Mouse (Mus musculus) hindbrain, embryonic 12.5 days (tissue): ENCODE results near the gene Ccl17. TPM values are rescaled to one million over a fixed set of nuclear protein-coding genes. Genes with fewer than 3 reads are reported as not detected.
"Not testable (repeated sequence)": the region's sequence is repeated elsewhere in the genome, so short reads cannot be mapped to it uniquely, and the experiment has no call there.

Experiments
- ATAC-seq: fragments of 200-750 bp; cut with Nextera tagmentation; 2 replicates; pipeline ENCODE4 v1.8.0; 2017; ENCODE audit warnings: moderate TSS enrichment; ENCODE audit not compliant: low FRiP score
- H3K27ac ChIP-seq: fragments of 300-500 bp; sonication (generic); 2 replicates; pipeline ENCODE4 v1.5.1; 2016; ENCODE audit warnings: mild to moderate bottlenecking
- H3K27me3 ChIP-seq: fragments of 300-500 bp; sonication (generic); 2 replicates; pipeline ENCODE4 v1.6.1; 2016; ENCODE audit warnings: mild to moderate bottlenecking
- H3K36me3 ChIP-seq: fragments of 300-500 bp; sonication (generic); 2 replicates; pipeline ENCODE4 v1.6.1; 2016; ENCODE audit warnings: mild to moderate bottlenecking
- H3K4me1 ChIP-seq: fragments of 300-500 bp; sonication (generic); 2 replicates; pipeline ENCODE4 v1.6.1; 2016
- H3K4me2 ChIP-seq: fragments of 300-500 bp; sonication (generic); replicated peaks from 2 replicates; pipeline ENCODE4 v1.6.1; 2016; ENCODE audit warnings: mild to moderate bottlenecking
- H3K4me3 ChIP-seq: fragments of 300-500 bp; sonication (generic); 2 replicates; pipeline ENCODE4 v1.5.1; 2016; ENCODE audit warnings: mild to moderate bottlenecking
- H3K9ac ChIP-seq: fragments of 300-500 bp; sonication (generic); 2 replicates; pipeline ENCODE4 v1.6.1; 2016; ENCODE audit warnings: mild to moderate bottlenecking, moderate library complexity
- H3K9me3 ChIP-seq: fragments of 300-500 bp; sonication (generic); replicated peaks from 2 replicates; pipeline ENCODE4 v1.6.1; 2016; ENCODE audit warnings: mild to moderate bottlenecking
- WGBS: fragments of 180-500 bp; shearing (Covaris S2); methylation state at CpG from one replicate; pipeline ENCODE4 v1.1.7; 2016; 5-methylcytosine and 5-hydroxymethylcytosine counted together
- polyA plus RNA-seq: library from polyadenylated mRNA; unstranded; fragments of >200 nt; fragmentation: Nextera tagmentation; extraction: Ambion mirVana; gene quantifications from 2 replicates; pipeline ENCODE4 v1.2.1, GENCODE M21; 2016

Gene Ccl17
- polyA plus RNA-seq, 1 experiment from 2014 or later: not detected

DNA sequence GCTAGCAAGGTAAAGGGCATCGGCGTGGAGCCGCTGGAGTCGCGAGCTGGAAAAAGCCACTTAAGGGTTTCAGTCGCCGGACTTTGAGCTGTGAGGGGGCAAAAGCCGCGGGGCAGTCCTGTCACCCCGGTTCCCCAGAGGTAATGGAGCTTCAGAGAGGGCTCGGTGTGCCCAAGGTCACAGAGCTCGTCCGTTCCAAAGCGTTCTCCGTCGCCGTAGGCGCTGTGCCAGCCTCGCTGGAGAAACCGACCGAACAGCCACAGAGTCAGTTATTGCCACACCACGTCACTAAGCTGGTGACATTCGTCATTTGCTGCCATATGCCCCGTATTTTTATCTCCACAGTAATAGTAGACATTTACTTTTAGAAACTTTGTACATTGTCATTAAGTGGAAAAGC is 28.3 kb downstream of the Ccl17 start:
- peak overlapping the region; percentile 84 for H3K4me2 ChIP-seq

GRCm38 (mm10) chr8:94841183-94841582 is 30.9 kb downstream of the Ccl17 start:
- Histone ChIP-seq H3K27me3 (no peaks in the 10 kb centered on the region), H3K4me3 (no peak overlapping the region), H3K9me3 (no peaks in the 10 kb centered on the region), H3K4me2 (no peak overlapping the region), H3K36me3 (peaks cover 23% of the 10 kb centered on the region), H3K27ac (no peak overlapping the region), H3K4me1 (peaks cover 16% of the 10 kb centered on the region), H3K9ac (no peak overlapping the region)
- no peak for ATAC-seq
- 56% methylated on average over 2 of the region's 2 CpGs for WGBS

More for the DNA sequence above, 28.3 kb downstream of the Ccl17 start:
- WGBS: under 1% methylated on average over 24 of the region's 24 CpGs
- Histone ChIP-seq H3K4me1 (peaks cover 16% of the 10 kb centered on the region), H3K27me3 (no peaks in the 10 kb centered on the region), H3K36me3 (no peaks in the 10 kb centered on the region), H3K27ac (peak overlapping the region; percentile 91), H3K9ac (peak overlapping the region; percentile 90), H3K4me3 (peak overlapping the region; percentile 90), H3K9me3 (no peaks in the 10 kb centered on the region)
- peak; percentile 77 for ATAC-seq

- Histone ChIP-seq H3K4me1 (no peaks in the 10 kb centered on the region), H3K4me2 (no peak overlapping the region), H3K27me3 (no peaks in the 10 kb centered on the region), H3K27ac (no peak overlapping the region), H3K4me3 (no peak overlapping the region), H3K36me3 (peaks cover 74% of the 10 kb centered on the region), H3K9me3 (no peaks in the 10 kb centered on the region), H3K9ac (no peak overlapping the region)
- WGBS: 93% methylated on average over 5 of the region's 5 CpGs
- no peak for ATAC-seq
These were observed 39.8 kb downstream of the Ccl17 start for GRCm38 (mm10) chr8:94850049-94850448.

DNA sequence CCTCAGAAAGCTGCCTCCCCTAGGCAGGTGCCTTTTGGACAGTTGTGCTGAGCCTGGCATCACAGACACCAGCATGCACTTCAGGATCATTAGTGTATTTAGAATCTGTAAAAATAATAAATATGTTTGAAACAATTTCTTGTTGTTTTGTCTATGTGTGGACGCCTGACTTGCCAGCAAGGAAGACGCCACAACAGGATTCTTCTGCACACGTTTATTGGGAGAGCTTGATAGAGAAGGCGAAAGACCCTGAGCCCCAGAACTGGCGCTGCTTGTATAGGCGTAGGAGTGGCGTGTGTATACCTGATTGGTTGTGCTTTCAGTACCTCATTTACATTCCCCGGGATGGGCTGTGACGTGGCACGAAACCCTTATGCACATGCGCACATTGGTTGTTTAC is 44.5 kb downstream of the Ccl17 start:
- WGBS: 86% methylated on average over 11 of the region's 11 CpGs
- peaks cover 40% of the 10 kb centered on the region for H3K36me3 ChIP-seq
- ATAC-seq, H3K4me2 ChIP-seq, H3K4me3 ChIP-seq, H3K27me3 ChIP-seq, H3K9ac ChIP-seq, H3K27ac ChIP-seq, H3K9me3 ChIP-seq: not testable (repeated sequence)
- peaks cover 16% of the 10 kb centered on the region for H3K4me1 ChIP-seq

DNA sequence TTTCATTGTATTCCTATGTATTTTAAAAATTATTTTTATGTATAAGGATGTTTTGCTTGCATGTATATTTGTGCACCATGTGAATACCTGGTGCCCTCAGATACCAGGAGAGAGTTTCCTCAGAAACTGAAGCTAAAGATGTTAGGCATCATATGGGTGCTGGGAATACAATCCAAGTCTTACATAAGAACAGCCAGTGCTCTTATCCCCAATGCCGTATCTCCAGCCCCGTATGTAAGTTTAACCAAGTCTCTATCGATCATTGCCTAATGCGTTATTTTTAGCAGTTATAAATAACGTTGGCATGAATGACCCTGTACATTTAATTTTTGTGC is 46.7 kb downstream of the Ccl17 start:
- Histone ChIP-seq H3K4me3 (peak overlapping the region; percentile 97; the same call in 1 of the 2 replicates), H3K4me1 (peaks cover 16% of the 10 kb centered on the region), H3K27ac (no peak overlapping the region), H3K27me3 (no peaks in the 10 kb centered on the region), H3K9me3 (no peaks in the 10 kb centered on the region), H3K9ac (no peak overlapping the region), H3K36me3 (peaks cover 38% of the 10 kb centered on the region), H3K4me2 (peak overlapping the region; percentile 87; the same call in 1 of the 2 replicates)
- 33% methylated on average over 5 of the region's 5 CpGs for WGBS
- peak; percentile 24; the same call in 1 of the 2 replicates for ATAC-seq

DNA sequence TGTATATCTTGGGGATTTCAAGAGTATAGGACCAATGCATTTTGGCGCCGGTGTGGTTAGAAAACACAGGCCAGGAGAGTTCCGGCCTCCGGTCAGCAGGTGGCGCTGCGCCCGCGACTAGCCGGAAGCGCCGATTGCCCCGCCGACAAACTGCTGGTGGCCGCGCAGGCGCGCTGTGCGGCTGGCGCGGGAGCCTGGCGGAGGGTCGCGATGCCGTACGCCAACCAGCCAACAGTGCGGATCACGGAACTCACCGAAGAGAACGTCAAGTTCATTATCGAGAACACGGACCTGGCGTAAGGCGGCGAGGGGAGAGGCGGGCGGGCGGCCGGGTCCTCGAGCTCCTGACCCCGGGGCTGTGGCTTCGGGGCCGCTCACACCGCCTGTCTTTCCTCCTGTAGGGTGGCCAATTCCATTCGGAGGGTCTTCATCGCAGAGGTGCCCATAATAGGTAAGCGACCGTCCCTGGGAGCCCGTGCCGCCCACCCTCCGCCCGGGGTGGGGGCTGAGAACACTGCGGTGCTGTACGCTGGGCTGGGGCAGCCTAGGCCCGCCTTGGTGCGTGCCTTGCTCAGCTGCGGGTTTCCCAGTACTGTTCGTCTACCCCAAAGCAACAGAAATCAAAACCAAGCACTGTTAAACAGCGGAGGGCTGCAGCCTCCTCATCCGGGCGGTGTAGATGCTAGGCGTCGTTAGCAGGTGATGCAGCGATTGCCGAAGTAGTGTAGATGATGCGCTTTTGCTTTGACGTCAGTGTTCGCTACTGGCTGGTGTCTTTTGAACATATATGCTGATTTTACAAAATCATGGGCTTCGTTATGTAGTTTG is 47.3 kb downstream of the Ccl17 start, which contains the start of gene Polr2c:
Gene Polr2c (plus strand): TSS at position 105 of the 828 bp plus-strand sequence.
- peaks cover 42% of the 10 kb centered on the region for H3K36me3 ChIP-seq

GRCm38 (mm10) chr8:94861352-94861910 is 51.2 kb downstream of the Ccl17 start:
- WGBS: 75% methylated on average over 8 of the region's 8 CpGs
- ATAC-seq: no peak
- H3K27ac ChIP-seq: no peak overlapping the region
- no peak overlapping the region for H3K4me3 ChIP-seq
- H3K36me3 ChIP-seq: peaks cover 60% of the 10 kb centered on the region
- no peak overlapping the region for H3K9ac ChIP-seq
- no peaks in the 10 kb centered on the region for H3K27me3 ChIP-seq
- H3K4me2 ChIP-seq: no peak overlapping the region
- H3K4me1 ChIP-seq: peaks cover 16% of the 10 kb centered on the region
- H3K9me3 ChIP-seq: no peaks in the 10 kb centered on the region

More for the DNA sequence above, 47.3 kb downstream of the Ccl17 start, which contains the start of gene Polr2c:
- ATAC-seq: peak; percentile 82
- no peaks in the 10 kb centered on the region for H3K9me3 ChIP-seq
- H3K27ac ChIP-seq: peak within 1 kb of the TSS; percentile 77
- no peaks in the 10 kb centered on the region for H3K27me3 ChIP-seq
- H3K9ac ChIP-seq: peak within 1 kb of the TSS; percentile 97
- under 1% methylated on average over 68 of the region's 68 CpGs for WGBS
- peak within 1 kb of the TSS; percentile 97 for H3K4me3 ChIP-seq
- H3K4me1 ChIP-seq: peaks cover 16% of the 10 kb centered on the region
- H3K4me2 ChIP-seq: peak within 1 kb of the TSS; percentile 87

Other genes with a start within 250 kb of the Ccl17 start
- 53.6 and 54.8 TPM in 2 replicates for gene Rspry1, start 208.5 kb upstream of the Ccl17 start, polyA plus RNA-seq
- 89.6 and 99.7 TPM in 2 replicates for gene Fam192a, start 208.5 kb upstream of the Ccl17 start, polyA plus RNA-seq
- gene Arl2bp, start 143.9 kb upstream of the Ccl17 start, polyA plus RNA-seq: 205 and 223 TPM in 2 replicates
- 0.25 and 0.41 TPM in 2 replicates for gene Pllp, start 114.2 kb upstream of the Ccl17 start, polyA plus RNA-seq
- gene Ccl22, start 64.9 kb upstream of the Ccl17 start, polyA plus RNA-seq: not detected in 2 replicates
- 10.6 and 14.2 TPM in 2 replicates for gene Cx3cl1, start 38.4 kb upstream of the Ccl17 start, polyA plus RNA-seq
- 52.6 and 55.3 TPM in 2 replicates for gene Coq9, start 27.9 kb downstream of the Ccl17 start, polyA plus RNA-seq
- 169 and 178 TPM in 2 replicates for gene Ciapin1, start 27.9 kb downstream of the Ccl17 start, polyA plus RNA-seq
- gene Polr2c, start 47.0 kb downstream of the Ccl17 start, polyA plus RNA-seq: 120 and 129 TPM in 2 replicates
- 28.4 and 29.9 TPM in 2 replicates for gene Dok4, start 65.9 kb downstream of the Ccl17 start, polyA plus RNA-seq
- 30.8 and 30.9 TPM in 2 replicates for gene Ccdc102a, start 107.6 kb downstream of the Ccl17 start, polyA plus RNA-seq
- gene Adgrg5, start 113.2 kb downstream of the Ccl17 start, polyA plus RNA-seq: 0.12 TPM in 1 of 2 replicates, not detected in the other
- 187 and 194 TPM in 2 replicates for gene Adgrg1, start 164.3 kb downstream of the Ccl17 start, polyA plus RNA-seq
- gene Adgrg3, start 207.2 kb downstream of the Ccl17 start, polyA plus RNA-seq: 1.9 TPM in 2 replicates
- 1.3 and 2.3 TPM in 2 replicates for gene Drc7, start 244.7 kb downstream of the Ccl17 start, polyA plus RNA-seq